19 mouse cellular contexts compared by ENCODE assay signal in the genomic region with DNA sequence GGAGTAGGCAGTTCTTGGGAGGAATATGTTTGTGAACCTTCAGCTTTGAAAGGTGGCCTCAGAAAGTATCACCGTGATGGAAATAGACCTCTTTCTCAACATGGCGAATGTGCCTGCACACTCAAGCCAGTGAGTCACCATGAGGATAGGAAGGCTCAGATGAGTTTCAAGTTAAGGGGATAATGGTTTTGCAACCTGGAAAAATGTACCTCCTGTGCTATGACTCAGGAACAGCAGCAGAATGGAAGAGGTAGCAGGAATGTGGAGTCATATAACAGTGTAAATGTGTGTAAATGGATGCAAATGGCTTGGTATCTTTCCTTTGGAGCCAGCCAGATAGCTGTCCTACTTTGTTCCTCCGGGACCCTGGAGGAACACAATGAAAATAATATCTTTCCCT.
DNase-seq lines count a peak whose midpoint lies in the region; ATAC-seq and TF ChIP-seq lines count a peak whose summit lies in the region.
"Had no signal": no experiment of that assay in that cellular context is flagged by ENCODE, and none has a peak within 500 bp of the region (broad histone marks: within the 10 kb centered on the region; RNA-seq: fewer than 3 reads in every experiment).

No protein-coding gene starts in this region.

- no peaks in the 10 kb centered on the region for H3K79me2 ChIP-seq in heart, adult 2 months (replicated peaks; ENCODE audit: control insufficient read depth, insufficient read depth, low read length)

- 57% methylated on average over 3 of the region's 3 CpGs for WGBS in heart, embryonic 11.5 days (ENCODE audit: insufficient replicate concordance)
- WGBS in heart, embryonic 15.5 days = 58% methylated on average over 3 of the region's 3 CpGs
- 68% methylated on average over 3 of the region's 3 CpGs for whole genome bisulfite sequencing in heart, adult 2 months

- TF ChIP-seq POLR2A in heart, adult 2 months (IDR thresholded peaks at IDR 0.05; ENCODE audit: insufficient read depth, low read depth, low read length) = no peak

- no peaks in the 10 kb centered on the region for H3K27me3 ChIP-seq in heart, embryonic 11.5 days (ENCODE audit: control insufficient read depth, insufficient read depth, low read length)
- no peaks in the 10 kb centered on the region for H3K27me3 ChIP-seq in heart, embryonic 15.5 days
- no peaks in the 10 kb centered on the region for H3K27me3 ChIP-seq in heart, adult 2 months (ENCODE audit: control insufficient read depth, insufficient read depth, low read length)
- H3K27me3 ChIP-seq: embryonic facial prominence, embryonic 13.5 days; forebrain, embryonic 12.5 days; hindbrain, embryonic 13.5 days; intestine, embryonic 15.5 days; kidney, embryonic 15.5 days had no signal

- no peak for ATAC-seq in heart, embryonic 11.5 days (replicated peaks; ENCODE audit: insufficient number of reproducible peaks, low FRiP score, low TSS enrichment)
- no peak for ATAC-seq in heart, embryonic 15.5 days (replicated peaks; ENCODE audit: insufficient number of reproducible peaks, insufficient read depth, low FRiP score, low read depth)
- ATAC-seq in frontal cortex, adult (ENCODE audit: low TSS enrichment) = no peak
- ATAC-seq: forebrain, embryonic 16.5 days; intestine, embryonic 15.5 days had no signal

- DNase-seq in heart, postnatal 36 days = no peak
- no peak for DNase-seq in heart, adult 2 months
- DNase-seq in 416B (ENCODE audit: low read depth) = peak; percentile 62
- no peak for DNase-seq in ovary, postnatal 36 days (ENCODE audit: low spot score)
- DNase-seq: adrenal gland, postnatal 10 days; cerebellum, adult 18-20 months; cerebellum, adult 9-11 months; cerebellum, postnatal 36 days; gastrocnemius, postnatal 14 days; kidney, adult 2 months had no signal

- H3K27ac ChIP-seq in heart, embryonic 11.5 days (ENCODE audit: low read depth, low read length) = peak overlapping the region; percentile 57; the same call in 1 of the 2 replicates
- peak overlapping the region; percentile 25 for H3K27ac ChIP-seq in heart, embryonic 15.5 days
- H3K27ac ChIP-seq in heart, adult 2 months = no peak overlapping the region
- H3K27ac ChIP-seq: embryonic facial prominence, embryonic 13.5 days; forebrain, embryonic 12.5 days; hindbrain, embryonic 13.5 days; intestine, embryonic 15.5 days; kidney, embryonic 15.5 days had no signal

- no peak for TF ChIP-seq CTCF in heart, adult 2 months (IDR thresholded peaks at IDR 0.05)

- H3K4me2 ChIP-seq in heart, embryonic 11.5 days = no peak overlapping the region
- no peak overlapping the region for H3K4me2 ChIP-seq in heart, embryonic 15.5 days
- H3K4me2 ChIP-seq: embryonic facial prominence, embryonic 13.5 days; forebrain, embryonic 12.5 days; hindbrain, embryonic 13.5 days; intestine, embryonic 15.5 days; kidney, embryonic 15.5 days had no signal

- intact Hi-C loops in heart, postnatal 36 days (cut with DNase I) = loop anchor here (5.0 kb wide), 2 partner anchors 148 to 863 kb away; partner anchors contain the start of gene Cblb
- intact Hi-C loops in heart, adult 2 months (cut with DNase I) = loop anchor here (5.0 to 10.0 kb wide), 3 partner anchors 148 to 865 kb away; partner anchors contain the start of gene Cblb

- H3K4me3 ChIP-seq in heart, embryonic 11.5 days (ENCODE audit: low read depth, low read length) = no peak overlapping the region
- no peak overlapping the region for H3K4me3 ChIP-seq in heart, embryonic 15.5 days
- H3K4me3 ChIP-seq in heart, adult 2 months = no peak overlapping the region
- H3K4me3 ChIP-seq: embryonic facial prominence, embryonic 13.5 days; forebrain, embryonic 12.5 days; hindbrain, embryonic 13.5 days; intestine, embryonic 15.5 days; kidney, embryonic 15.5 days had no signal

- no peak overlapping the region for H3K9ac ChIP-seq in heart, embryonic 11.5 days (ENCODE audit: low read depth, low read length)
- H3K9ac ChIP-seq in heart, embryonic 15.5 days = no peak overlapping the region
- H3K9ac ChIP-seq in heart, adult 2 months (ENCODE audit: low read depth, low read length) = no peak overlapping the region
- H3K9ac ChIP-seq: embryonic facial prominence, embryonic 13.5 days; forebrain, embryonic 12.5 days; hindbrain, embryonic 13.5 days; intestine, embryonic 15.5 days; kidney, embryonic 15.5 days had no signal

- TF ChIP-seq EP300 in heart, adult 2 months (IDR thresholded peaks at IDR 0.05; ENCODE audit: insufficient read depth, low read depth, low read length) = no peak

- peaks cover 11% of the 10 kb centered on the region; the same call in 1 of the 2 replicates for H3K4me1 ChIP-seq in heart, embryonic 11.5 days (ENCODE audit: control insufficient read depth, insufficient read depth, low read length)
- H3K4me1 ChIP-seq in heart, embryonic 15.5 days (replicated peaks) = peaks cover 9% of the 10 kb centered on the region
- H3K4me1 ChIP-seq in heart, adult 2 months (ENCODE audit: control insufficient read depth, insufficient read depth, low read length) = no peaks in the 10 kb centered on the region
- H3K4me1 ChIP-seq: embryonic facial prominence, embryonic 13.5 days; forebrain, embryonic 12.5 days; intestine, embryonic 15.5 days had no signal

- peaks cover 3% of the 10 kb centered on the region; the same call in 1 of the 2 replicates for H3K36me3 ChIP-seq in heart, embryonic 11.5 days (ENCODE audit: control insufficient read depth, insufficient read depth, low read length)
- H3K36me3 ChIP-seq in heart, embryonic 15.5 days = peaks cover 12% of the 10 kb centered on the region
- no peaks in the 10 kb centered on the region for H3K36me3 ChIP-seq in heart, adult 2 months (ENCODE audit: control insufficient read depth, insufficient read depth, low read length)
- H3K36me3 ChIP-seq: intestine, embryonic 15.5 days had no signal

- H3K9me3 ChIP-seq in heart, embryonic 11.5 days (replicated peaks; ENCODE audit: control insufficient read depth, low read length) = no peaks in the 10 kb centered on the region
- no peaks in the 10 kb centered on the region for H3K9me3 ChIP-seq in heart, embryonic 15.5 days (replicated peaks)
- H3K9me3 ChIP-seq: embryonic facial prominence, embryonic 13.5 days; forebrain, embryonic 12.5 days; hindbrain, embryonic 13.5 days; intestine, embryonic 15.5 days; kidney, embryonic 15.5 days had no signal
